Mouse (Mus musculus) heart, embryonic 15.5 days (tissue): ENCODE results near the gene Gm11037. TPM values are rescaled to one million over a fixed set of nuclear protein-coding genes. Genes with fewer than 3 reads are reported as not detected.
A peak's percentile ranks its signal among the peaks of the same experiment; 100 is the strongest.

Experiments
- ATAC-seq: fragments of 200-750 bp; cut with Nextera tagmentation; replicated peaks from 2 replicates; pipeline ENCODE4 v1.8.0; 2017; ENCODE audit warnings: low read depth, moderate TSS enrichment; ENCODE audit not compliant: insufficient number of reproducible peaks, insufficient read depth, low FRiP score
- H3K27ac ChIP-seq: fragments of 300-500 bp; sonication (generic); 2 replicates; pipeline ENCODE4 v1.5.1; 2015; ENCODE audit warnings: mild to moderate bottlenecking, inconsistent platforms
- H3K27me3 ChIP-seq: fragments of 300-500 bp; sonication (generic); 2 replicates; pipeline ENCODE4 v1.6.1; 2015; ENCODE audit warnings: inconsistent platforms
- H3K36me3 ChIP-seq: fragments of 300-500 bp; sonication (generic); 2 replicates; pipeline ENCODE4 v1.6.1; 2015; ENCODE audit warnings: mild to moderate bottlenecking, inconsistent platforms
- H3K4me1 ChIP-seq: fragments of 300-500 bp; sonication (generic); replicated peaks from 2 replicates; pipeline ENCODE4 v1.6.1; 2015; ENCODE audit warnings: inconsistent platforms
- H3K4me2 ChIP-seq: fragments of 300-500 bp; sonication (generic); 2 replicates; pipeline ENCODE4 v1.6.1; 2015; ENCODE audit warnings: inconsistent platforms, mild to moderate bottlenecking, moderate library complexity
- H3K4me3 ChIP-seq: fragments of 300-500 bp; sonication (generic); 2 replicates; pipeline ENCODE4 v1.5.1; 2015; ENCODE audit warnings: mild to moderate bottlenecking, inconsistent platforms
- H3K9ac ChIP-seq: fragments of 300-500 bp; sonication (generic); 2 replicates; pipeline ENCODE4 v1.6.1; 2015; ENCODE audit warnings: mild to moderate bottlenecking, inconsistent platforms
- H3K9me3 ChIP-seq: fragments of 300-500 bp; sonication (generic); replicated peaks from 2 replicates; pipeline ENCODE4 v1.6.1; 2016; ENCODE audit warnings: inconsistent platforms
- WGBS: fragments of 180-500 bp; shearing (Covaris S2); methylation state at CpG from one replicate; pipeline ENCODE4 v1.1.7; 2015; ENCODE audit warnings: mixed read lengths; 5-methylcytosine and 5-hydroxymethylcytosine counted together
- polyA plus RNA-seq: library from polyadenylated mRNA; unstranded; fragments of >200 nt; fragmentation: Nextera tagmentation; extraction: Ambion mirVana; gene quantifications from 2 replicates; pipeline ENCODE4 v1.2.1, GENCODE M21; 2015

Gene Gm11037
- polyA plus RNA-seq, 1 experiment from 2014 or later, result not detected

DNA sequence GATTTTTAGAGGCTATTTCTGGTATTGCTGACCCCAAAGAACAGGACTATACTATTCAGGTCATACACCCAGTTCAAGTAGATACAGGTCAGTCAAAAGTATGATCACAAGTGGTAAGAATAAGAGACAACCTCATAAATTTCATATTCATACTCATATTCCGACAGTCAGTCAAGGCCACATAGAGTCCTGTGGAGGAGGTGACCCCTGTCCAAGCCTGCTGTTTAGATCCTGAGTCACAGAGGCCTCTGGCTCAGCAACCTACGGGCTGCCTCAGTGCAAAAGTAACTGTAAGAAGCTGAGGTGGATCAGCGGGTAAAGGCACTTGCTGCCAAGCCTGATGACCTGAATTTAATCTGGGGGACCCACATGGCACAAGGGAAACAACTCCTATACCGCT, 20.7 kb downstream of the Gm11037 start:
- no peak overlapping the region for H3K4me2 ChIP-seq
- H3K27me3 ChIP-seq, result no peaks in the 10 kb centered on the region
- WGBS, result 88% methylated on average over 4 of the region's 4 CpGs
- H3K4me1 ChIP-seq, result peaks cover 25% of the 10 kb centered on the region
- no peak for ATAC-seq
- peaks cover 19% of the 10 kb centered on the region for H3K36me3 ChIP-seq
- H3K4me3 ChIP-seq, result no peak overlapping the region
- no peak overlapping the region for H3K27ac ChIP-seq
- no peaks in the 10 kb centered on the region for H3K9me3 ChIP-seq
- H3K9ac ChIP-seq, result no peak overlapping the region

DNA sequence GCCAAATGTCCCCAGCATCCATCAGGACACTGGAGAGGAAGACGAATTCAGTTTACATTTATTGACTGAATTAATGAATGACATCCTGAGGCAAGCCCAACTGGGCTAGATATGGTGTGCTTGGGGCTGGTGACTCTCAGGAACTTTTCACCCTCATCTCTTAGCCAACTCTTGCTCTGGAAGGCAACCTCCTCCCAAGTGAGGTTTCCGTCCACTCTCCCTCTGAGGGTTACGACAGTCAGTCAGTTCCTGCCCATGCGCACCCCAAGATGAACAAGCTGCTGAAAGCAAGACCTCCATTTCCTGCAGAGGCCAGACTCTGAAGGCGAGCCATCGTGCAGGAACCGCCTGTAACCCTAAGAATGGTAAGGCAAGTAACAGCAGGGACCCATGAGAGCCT, 23.7 kb downstream of the Gm11037 start:
- Histone ChIP-seq H3K4me1 (peaks cover 31% of the 10 kb centered on the region), H3K4me3 (no peak overlapping the region), H3K9me3 (no peaks in the 10 kb centered on the region), H3K27ac (no peak overlapping the region), H3K4me2 (no peak overlapping the region), H3K9ac (no peak overlapping the region), H3K36me3 (peaks cover 8% of the 10 kb centered on the region; the same call in 1 of the 2 replicates), H3K27me3 (no peaks in the 10 kb centered on the region)
- no peak for ATAC-seq
- 89% methylated on average over 7 of the region's 7 CpGs for WGBS

DNA sequence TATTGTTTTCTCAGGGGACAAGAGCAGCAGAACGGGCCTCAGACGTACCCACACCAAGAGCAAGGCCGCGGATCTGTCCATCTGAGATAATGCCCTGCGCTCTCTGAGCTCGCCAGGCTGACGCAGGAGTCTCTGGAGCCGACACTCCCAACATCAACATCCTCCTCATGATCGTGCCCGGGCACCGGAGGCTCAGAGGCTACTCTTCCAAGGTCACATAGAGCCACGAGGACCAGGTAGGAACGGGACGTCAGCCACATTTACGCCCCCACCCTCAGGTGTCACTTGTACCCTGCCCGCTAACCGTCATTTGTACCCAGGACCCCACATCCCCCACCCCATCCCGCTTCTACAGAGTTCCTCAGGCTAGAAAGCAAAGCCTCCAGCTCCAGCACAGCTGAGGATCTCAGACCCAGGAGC, 26.2 kb downstream of the Gm11037 start:
- peak; percentile 44 for ATAC-seq
- 0% methylated on average over 18 of the region's 18 CpGs for WGBS
- Histone ChIP-seq H3K4me2 (peak overlapping the region; percentile 86), H3K4me3 (peak overlapping the region; percentile 87), H3K4me1 (peaks cover 31% of the 10 kb centered on the region), H3K9me3 (no peaks in the 10 kb centered on the region), H3K9ac (peak overlapping the region; percentile 81), H3K27ac (peak overlapping the region; percentile 82), H3K36me3 (peaks cover 3% of the 10 kb centered on the region; the same call in 1 of the 2 replicates), H3K27me3 (no peaks in the 10 kb centered on the region)

DNA sequence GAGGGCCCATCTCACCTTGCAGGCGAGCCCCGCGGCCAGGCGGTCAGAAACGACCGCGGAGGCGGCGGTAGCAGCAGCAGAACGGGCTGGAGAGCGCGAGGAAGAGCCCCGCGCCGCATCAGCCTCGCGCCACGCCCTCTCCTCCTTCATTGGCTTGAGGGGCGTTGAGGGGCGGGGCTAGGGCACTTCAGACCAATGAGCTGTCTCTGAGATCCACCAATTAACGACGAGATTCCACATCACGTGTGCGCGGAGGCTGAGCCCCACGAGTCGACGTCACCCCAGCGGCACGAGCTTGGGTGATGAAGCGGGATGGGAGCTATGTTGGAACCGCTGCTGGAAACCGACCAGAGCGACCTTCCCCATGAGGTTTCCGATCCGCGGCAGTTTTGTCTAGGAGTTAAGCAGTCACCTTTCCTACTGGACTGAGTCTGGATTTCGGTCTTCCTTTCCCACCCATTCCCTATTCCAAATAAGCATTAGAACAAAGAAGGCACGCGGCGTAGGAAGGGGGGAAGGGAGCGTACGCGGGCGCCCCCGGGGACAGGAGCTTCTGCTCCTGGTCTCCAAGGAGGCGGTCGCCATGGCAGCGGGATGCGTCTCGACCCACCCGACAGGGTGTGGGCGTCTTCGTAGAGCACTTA, 26.8 kb downstream of the Gm11037 start, which contains the start of gene 1700037H04Rik:
1700037H04Rik (minus strand) TSS at position 144 of the 644 bp plus-strand sequence.
- H3K27me3 ChIP-seq, result no peaks in the 10 kb centered on the region

DNA sequence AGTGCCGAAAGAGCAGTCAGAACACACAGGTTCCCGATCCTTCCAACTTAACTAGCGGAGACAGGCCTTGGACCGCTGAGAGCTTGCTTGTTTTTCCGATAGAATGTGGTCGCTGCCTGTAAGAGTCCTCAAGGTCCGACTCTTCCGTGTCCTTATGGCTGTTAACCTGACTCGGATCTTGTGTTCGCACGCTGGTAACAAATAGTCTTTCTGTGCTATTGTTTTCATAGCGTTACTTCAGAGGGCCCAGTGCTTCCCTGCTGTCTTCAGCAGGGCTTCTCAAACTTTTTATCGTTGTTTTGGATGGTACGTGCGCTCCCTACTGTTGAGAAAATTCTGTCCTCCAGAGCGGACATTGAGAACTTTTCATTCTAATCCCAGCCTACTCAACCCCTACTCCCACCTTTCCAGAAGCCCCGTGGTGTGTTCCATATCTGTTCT, 27.4 kb downstream of the Gm11037 start:
- H3K4me1 ChIP-seq, result peaks cover 31% of the 10 kb centered on the region
- WGBS, result under 1% methylated on average over 17 of the region's 17 CpGs
- no peaks in the 10 kb centered on the region for H3K27me3 ChIP-seq
- peak overlapping the region; percentile 62 for H3K9ac ChIP-seq
- no peaks in the 10 kb centered on the region for H3K9me3 ChIP-seq
- H3K4me3 ChIP-seq, result peak overlapping the region; percentile 87
- no peaks in the 10 kb centered on the region for H3K36me3 ChIP-seq
- ATAC-seq, result no peak
- H3K27ac ChIP-seq, result peak overlapping the region; percentile 91
- peak overlapping the region; percentile 86 for H3K4me2 ChIP-seq

More for the DNA sequence above, 26.8 kb downstream of the Gm11037 start, which contains the start of gene 1700037H04Rik:
- Histone ChIP-seq H3K4me2 (peak within 1 kb of the TSS; percentile 86), H3K4me3 (peak within 1 kb of the TSS; percentile 87), H3K27ac (peak within 1 kb of the TSS; percentile 91), H3K4me1 (peaks cover 31% of the 10 kb centered on the region), H3K9ac (peak within 1 kb of the TSS; percentile 81), H3K9me3 (no peaks in the 10 kb centered on the region), H3K36me3 (no peaks in the 10 kb centered on the region; the same call in 1 of the 2 replicates)
- WGBS, result 0% methylated on average over 54 of the region's 54 CpGs
- ATAC-seq, result peak; percentile 98

DNA sequence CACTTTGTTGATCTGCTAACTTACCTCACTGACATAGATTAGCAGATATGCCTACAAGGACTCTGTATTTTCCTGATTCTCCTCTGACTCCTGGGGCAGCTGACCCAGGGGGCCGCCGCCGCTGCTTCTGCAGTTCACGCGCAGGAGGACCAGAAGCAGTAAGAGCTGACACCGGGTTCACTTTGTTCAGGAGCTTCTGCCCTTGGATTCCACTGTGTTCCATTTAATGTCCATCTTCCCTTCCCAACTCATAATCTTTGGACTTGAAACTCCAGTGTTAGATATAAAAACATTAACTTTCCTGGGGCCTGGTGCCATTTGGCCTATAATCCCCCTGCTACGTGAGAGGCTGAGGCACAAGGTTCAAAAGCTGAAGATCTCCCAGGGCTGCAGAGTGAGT, 30.6 kb downstream of the Gm11037 start:
- Histone ChIP-seq H3K9ac (no peak overlapping the region), H3K9me3 (no peaks in the 10 kb centered on the region), H3K4me2 (no peak overlapping the region), H3K27me3 (no peaks in the 10 kb centered on the region), H3K4me3 (no peak overlapping the region), H3K36me3 (no peaks in the 10 kb centered on the region), H3K27ac (no peak overlapping the region), H3K4me1 (peaks cover 7% of the 10 kb centered on the region)
- WGBS, result 70% methylated on average over 7 of the region's 7 CpGs
- no peak for ATAC-seq

DNA sequence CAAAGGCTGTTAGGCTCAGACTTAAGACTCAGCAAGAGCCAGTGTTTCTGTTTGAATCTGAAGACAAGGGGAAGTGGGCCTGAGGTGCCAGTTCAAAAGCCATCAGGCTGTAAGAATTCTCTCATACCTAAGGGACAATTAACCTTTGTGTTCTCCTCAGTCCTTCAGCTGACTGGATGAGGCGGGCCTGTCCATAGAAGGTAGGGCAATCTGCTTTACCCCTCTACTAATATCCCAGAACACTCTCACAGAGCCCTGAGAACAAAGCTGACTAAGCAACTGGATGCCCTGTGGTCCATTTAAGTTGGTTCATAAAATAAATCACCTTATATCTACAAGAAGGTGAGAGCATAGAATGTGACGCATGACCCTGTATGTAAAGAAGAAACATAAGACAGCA, 32.9 kb downstream of the Gm11037 start:
- no peak for ATAC-seq
- peaks cover 14% of the 10 kb centered on the region for H3K27me3 ChIP-seq
- no peaks in the 10 kb centered on the region for H3K36me3 ChIP-seq
- H3K4me2 ChIP-seq, result no peak overlapping the region
- 0 out of 2 replicates have a peak, but pooled peaks cover 3% of the 10 kb centered on the region for H3K4me1 ChIP-seq
- WGBS, result 92% methylated on average over 2 of the region's 2 CpGs
- H3K27ac ChIP-seq, result no peak overlapping the region
- H3K9me3 ChIP-seq, result no peaks in the 10 kb centered on the region
- H3K4me3 ChIP-seq, result no peak overlapping the region
- H3K9ac ChIP-seq, result no peak overlapping the region

DNA sequence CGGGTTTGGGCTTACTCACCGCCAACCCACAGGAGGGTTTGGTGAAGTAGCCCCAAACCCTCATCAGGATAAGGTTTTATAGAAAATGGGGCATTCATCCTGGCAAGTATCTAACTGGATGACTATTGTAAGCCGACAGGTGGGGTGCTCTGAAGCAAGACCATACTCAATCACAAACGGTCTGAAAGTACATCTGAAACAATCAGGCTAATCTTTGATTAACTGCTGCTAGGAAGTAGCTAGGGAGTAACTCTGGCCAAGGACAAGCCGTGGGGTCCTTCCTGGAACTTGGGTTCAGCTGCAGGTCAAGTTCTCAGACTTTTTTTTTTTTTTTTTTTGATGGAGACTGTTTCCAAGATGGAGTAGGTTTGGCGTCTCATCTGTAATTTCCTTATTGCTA, 34.7 kb downstream of the Gm11037 start:
- Histone ChIP-seq H3K9me3 (no peaks in the 10 kb centered on the region), H3K4me3 (no peak overlapping the region), H3K4me2 (no peak overlapping the region), H3K9ac (no peak overlapping the region), H3K4me1 (peaks cover 9% of the 10 kb centered on the region; the same call in 1 of the 2 replicates), H3K27me3 (peaks cover 32% of the 10 kb centered on the region), H3K27ac (no peak overlapping the region), H3K36me3 (no peaks in the 10 kb centered on the region)
- no peak for ATAC-seq
- WGBS, result 72% methylated on average over 6 of the region's 6 CpGs

DNA sequence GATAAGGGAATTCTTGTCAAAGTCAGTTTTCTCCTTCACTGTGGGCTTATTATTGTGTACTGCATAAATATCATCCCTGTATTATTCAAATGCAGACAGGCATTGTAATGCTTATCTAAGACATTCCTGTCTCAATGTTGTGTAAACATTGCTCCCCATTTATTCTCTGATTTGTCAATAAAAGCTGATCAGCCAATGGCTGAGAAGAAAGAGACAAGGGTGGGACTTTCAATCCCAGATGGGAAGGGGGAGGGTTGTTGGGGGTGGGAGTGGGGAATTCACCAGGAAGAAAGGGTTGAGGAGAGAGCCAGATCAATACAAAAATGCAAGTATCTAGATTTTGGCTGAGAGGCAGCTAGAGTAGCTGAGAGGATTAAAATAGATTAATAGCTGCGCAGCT, 35.6 kb downstream of the Gm11037 start:
- Histone ChIP-seq H3K4me1 (peaks cover 9% of the 10 kb centered on the region; the same call in 1 of the 2 replicates), H3K9me3 (no peaks in the 10 kb centered on the region), H3K4me3 (no peak overlapping the region), H3K27me3 (peaks cover 41% of the 10 kb centered on the region), H3K27ac (no peak overlapping the region), H3K4me2 (no peak overlapping the region), H3K36me3 (no peaks in the 10 kb centered on the region), H3K9ac (no peak overlapping the region)
- WGBS, result 55% methylated on average over 1 of the region's 1 CpGs
- ATAC-seq, result no peak

DNA sequence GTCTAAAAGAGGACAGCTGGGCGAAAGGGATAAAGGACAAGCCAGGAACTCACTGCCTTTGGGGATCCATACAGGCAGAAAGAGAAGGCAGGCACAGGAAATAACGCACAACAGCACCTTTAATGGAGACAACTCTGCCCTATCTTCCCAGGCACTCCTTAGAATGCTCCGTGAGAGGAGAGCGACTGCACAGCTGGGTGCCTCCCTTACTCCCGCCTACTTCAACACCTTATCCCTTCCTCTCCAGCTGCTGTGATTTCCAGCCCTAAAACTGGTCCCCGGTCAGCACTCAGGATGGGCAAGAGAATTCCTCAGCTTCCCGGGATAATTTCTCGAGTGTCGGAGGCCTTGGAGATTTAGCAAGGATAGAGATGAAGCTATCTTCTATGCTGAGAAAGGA, 37.6 kb downstream of the Gm11037 start:
- WGBS, result 20% methylated on average over 9 of the region's 9 CpGs
- no peak overlapping the region for H3K9ac ChIP-seq
- peaks cover 42% of the 10 kb centered on the region for H3K27me3 ChIP-seq

DNA sequence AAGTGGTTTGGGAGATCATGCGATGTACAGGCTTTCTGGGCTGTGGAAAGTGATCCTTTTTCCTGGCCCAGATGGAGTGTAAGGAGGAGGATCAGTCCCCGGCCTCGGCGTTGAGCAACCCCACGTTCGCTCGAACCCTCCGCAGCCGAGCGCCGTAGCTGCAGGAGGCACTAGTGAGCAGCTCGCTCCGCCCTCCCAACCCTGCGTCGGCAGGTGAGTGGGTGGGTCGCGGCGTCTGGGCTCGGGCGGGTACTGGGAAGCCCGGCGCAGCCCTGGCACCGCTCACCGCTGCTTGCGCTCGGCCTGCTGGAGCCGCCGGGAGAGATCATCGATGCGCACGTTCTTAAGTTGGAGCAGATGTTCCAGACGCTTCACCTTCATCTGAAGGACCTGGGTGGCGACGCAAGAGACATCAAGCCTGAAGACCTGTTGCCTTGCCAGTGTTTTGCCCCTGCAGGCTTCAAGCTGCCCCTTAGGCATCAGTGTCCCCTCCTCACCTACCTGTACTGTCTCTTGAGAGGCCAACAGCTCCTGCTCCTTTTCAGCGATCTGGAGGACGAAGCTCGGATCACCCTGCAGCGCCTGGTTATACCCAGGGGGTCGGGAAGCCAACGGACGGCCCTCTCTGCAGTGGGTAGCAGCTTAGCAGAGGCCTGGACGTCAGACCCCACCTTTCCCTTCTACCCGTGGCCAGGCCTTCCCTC, 38.3 kb downstream of the Gm11037 start:
- Histone ChIP-seq H3K4me3 (peak overlapping the region; percentile 32), H3K27ac (no peak overlapping the region), H3K4me1 (peaks cover 22% of the 10 kb centered on the region), H3K9me3 (no peaks in the 10 kb centered on the region), H3K4me2 (peak overlapping the region; percentile 59), H3K9ac (peak overlapping the region; percentile 19; the same call in 1 of the 2 replicates), H3K27me3 (peaks cover 42% of the 10 kb centered on the region), H3K36me3 (no peaks in the 10 kb centered on the region)
- 10% methylated on average over 43 of the region's 43 CpGs for WGBS
- 0 out of 2 replicates have a peak, but pooled peaks have one; percentile 23 for ATAC-seq

More for the DNA sequence above, 37.6 kb downstream of the Gm11037 start:
- Histone ChIP-seq H3K9me3 (no peaks in the 10 kb centered on the region), H3K36me3 (no peaks in the 10 kb centered on the region), H3K27ac (no peak overlapping the region), H3K4me1 (peaks cover 18% of the 10 kb centered on the region), H3K4me2 (peak overlapping the region; percentile 59), H3K4me3 (peak overlapping the region; percentile 32)
- no peak for ATAC-seq
